Mouse (Mus musculus): Measurements from ENCODE around the gene Mxd1. TPM values are rescaled to one million over a fixed set of nuclear protein-coding genes. Genes with fewer than 3 reads are reported as not detected.

Mxd1 gene
- polyA plus RNA-seq, 1 experiment = 24.0 TPM

- no peak for TF ChIP-seq POLR2A (IDR thresholded peaks at IDR 0.05; ENCODE audit: borderline replicate concordance, extremely low read depth, insufficient read depth, insufficient read length, poor library complexity, severe bottlenecking)
- no peak for TF ChIP-seq CTCF (IDR thresholded peaks at IDR 0.05; ENCODE audit: borderline replicate concordance, extremely low read depth, insufficient read depth, insufficient read length)
These were observed 9.4 kb upstream of the Mxd1 start for GRCm38 (mm10) chr6:86678341-86678740.

GRCm38 (mm10) chr6:86670873-86671272 is 1.9 kb upstream of the Mxd1 start:
- TF ChIP-seq POLR2A (IDR thresholded peaks at IDR 0.05; ENCODE audit: borderline replicate concordance, extremely low read depth, insufficient read depth, insufficient read length, poor library complexity, severe bottlenecking) (no peak), CTCF (IDR thresholded peaks at IDR 0.05; ENCODE audit: borderline replicate concordance, extremely low read depth, insufficient read depth, insufficient read length) (peak; percentile 83)
- DNase-seq (ENCODE audit: low read depth) = peak; percentile 94

More at GRCm38 (mm10) chr6:86678341-86678740, 9.4 kb upstream of the Mxd1 start:
- DNase-seq (ENCODE audit: low read depth) = no peak

GRCm38 (mm10) chr6:86669240-86669727 is 323 bp upstream of the Mxd1 start:
- TF ChIP-seq CTCF (IDR thresholded peaks at IDR 0.05; ENCODE audit: borderline replicate concordance, extremely low read depth, insufficient read depth, insufficient read length) (no peak), POLR2A (IDR thresholded peaks at IDR 0.05; ENCODE audit: borderline replicate concordance, extremely low read depth, insufficient read depth, insufficient read length, poor library complexity, severe bottlenecking) (no peak)

GRCm38 (mm10) chr6:86667061-86667460 is 1.9 kb downstream of the Mxd1 start:
- TF ChIP-seq CTCF (IDR thresholded peaks at IDR 0.05; ENCODE audit: borderline replicate concordance, extremely low read depth, insufficient read depth, insufficient read length) (no peak), POLR2A (IDR thresholded peaks at IDR 0.05; ENCODE audit: borderline replicate concordance, extremely low read depth, insufficient read depth, insufficient read length, poor library complexity, severe bottlenecking) (no peak)
- DNase-seq (ENCODE audit: low read depth) = no peak

More at GRCm38 (mm10) chr6:86669240-86669727, 323 bp upstream of the Mxd1 start:
- peak; percentile 100 for DNase-seq (ENCODE audit: low read depth)

- TF ChIP-seq POLR2A (IDR thresholded peaks at IDR 0.05; ENCODE audit: borderline replicate concordance, extremely low read depth, insufficient read depth, insufficient read length, poor library complexity, severe bottlenecking) = no peak
- TF ChIP-seq CTCF (IDR thresholded peaks at IDR 0.05; ENCODE audit: borderline replicate concordance, extremely low read depth, insufficient read depth, insufficient read length) = no peak
- no peak for DNase-seq (ENCODE audit: low read depth)
These were observed 3.2 kb downstream of the Mxd1 start for GRCm38 (mm10) chr6:86665560-86666307.

GRCm38 (mm10) chr6:86665076-86665475 is 3.9 kb downstream of the Mxd1 start:
- no peak for DNase-seq (ENCODE audit: low read depth)
- no peak for TF ChIP-seq POLR2A (IDR thresholded peaks at IDR 0.05; ENCODE audit: borderline replicate concordance, extremely low read depth, insufficient read depth, insufficient read length, poor library complexity, severe bottlenecking)
- TF ChIP-seq CTCF (IDR thresholded peaks at IDR 0.05; ENCODE audit: borderline replicate concordance, extremely low read depth, insufficient read depth, insufficient read length) = no peak

- TF ChIP-seq CTCF (IDR thresholded peaks at IDR 0.05; ENCODE audit: borderline replicate concordance, extremely low read depth, insufficient read depth, insufficient read length) = no peak
- TF ChIP-seq POLR2A (IDR thresholded peaks at IDR 0.05; ENCODE audit: borderline replicate concordance, extremely low read depth, insufficient read depth, insufficient read length, poor library complexity, severe bottlenecking) = no peak
- no peak for DNase-seq (ENCODE audit: low read depth)
These were observed 8.6 kb downstream of the Mxd1 start for GRCm38 (mm10) chr6:86660161-86660877.

- no peak for TF ChIP-seq POLR2A (IDR thresholded peaks at IDR 0.05; ENCODE audit: borderline replicate concordance, extremely low read depth, insufficient read depth, insufficient read length, poor library complexity, severe bottlenecking)
- no peak for TF ChIP-seq CTCF (IDR thresholded peaks at IDR 0.05; ENCODE audit: borderline replicate concordance, extremely low read depth, insufficient read depth, insufficient read length)
- no peak for DNase-seq (ENCODE audit: low read depth)
These were observed 10.5 kb downstream of the Mxd1 start for GRCm38 (mm10) chr6:86658501-86658900.

- no peak for DNase-seq (ENCODE audit: low read depth)
- no peak for TF ChIP-seq CTCF (IDR thresholded peaks at IDR 0.05; ENCODE audit: borderline replicate concordance, extremely low read depth, insufficient read depth, insufficient read length)
- TF ChIP-seq POLR2A (IDR thresholded peaks at IDR 0.05; ENCODE audit: borderline replicate concordance, extremely low read depth, insufficient read depth, insufficient read length, poor library complexity, severe bottlenecking) = no peak
These were observed 14.6 kb downstream of the Mxd1 start for GRCm38 (mm10) chr6:86654270-86654916.

GRCm38 (mm10) chr6:86653026-86653425 is 15.9 kb downstream of the Mxd1 start:
- no peak for DNase-seq (ENCODE audit: low read depth)
- TF ChIP-seq POLR2A (IDR thresholded peaks at IDR 0.05; ENCODE audit: borderline replicate concordance, extremely low read depth, insufficient read depth, insufficient read length, poor library complexity, severe bottlenecking) = no peak

GRCm38 (mm10) chr6:86646143-86646542 is 22.8 kb downstream of the Mxd1 start:
- DNase-seq (ENCODE audit: low read depth) = no peak
- TF ChIP-seq CTCF (IDR thresholded peaks at IDR 0.05; ENCODE audit: borderline replicate concordance, extremely low read depth, insufficient read depth, insufficient read length) (no peak), POLR2A (IDR thresholded peaks at IDR 0.05; ENCODE audit: borderline replicate concordance, extremely low read depth, insufficient read depth, insufficient read length, poor library complexity, severe bottlenecking) (no peak)

Data from brain, embryonic 14.5 days (tissue).